Comparison of ENCODE assay signal across 8 mouse cellular contexts in genomic region chr19:37686941-37687850, GRCm38 (mm10). TPM values are rescaled to one million over a fixed set of nuclear protein-coding genes. Genes with fewer than 3 reads are reported as not detected.
DNase-seq lines count a peak whose midpoint lies in the region; ATAC-seq lines count a peak whose summit lies in the region.

No protein-coding gene starts in this region.

- H3K27ac ChIP-seq in kidney, embryonic 16.5 days (ENCODE audit: low read length): no peak overlapping the region
- H3K27ac ChIP-seq in hindbrain, embryonic 13.5 days: no peak overlapping the region
- H3K27ac ChIP-seq in neural tube, embryonic 12.5 days: no peak overlapping the region

- no peak overlapping the region for H3K9ac ChIP-seq in kidney, embryonic 16.5 days (replicated peaks; ENCODE audit: low read length)
- H3K9ac ChIP-seq in hindbrain, embryonic 13.5 days: no peak overlapping the region
- H3K9ac ChIP-seq in neural tube, embryonic 12.5 days: no peak overlapping the region

- H3K27me3 ChIP-seq in kidney, embryonic 16.5 days (ENCODE audit: insufficient read depth, low read length): peaks cover 98% of the 10 kb centered on the region
- H3K27me3 ChIP-seq in hindbrain, embryonic 13.5 days: peaks cover 99% of the 10 kb centered on the region
- peaks cover 96% of the 10 kb centered on the region for H3K27me3 ChIP-seq in neural tube, embryonic 12.5 days (replicated peaks)

- H3K4me1 ChIP-seq in kidney, embryonic 16.5 days (ENCODE audit: insufficient read depth, low read length): peaks cover 12% of the 10 kb centered on the region
- H3K4me1 ChIP-seq in hindbrain, embryonic 13.5 days (replicated peaks): peaks cover 25% of the 10 kb centered on the region
- H3K4me1 ChIP-seq in neural tube, embryonic 12.5 days: no peaks in the 10 kb centered on the region; the same call in 1 of the 2 replicates

- no peaks in the 10 kb centered on the region for H3K9me3 ChIP-seq in kidney, embryonic 16.5 days (ENCODE audit: low read length)
- H3K9me3 ChIP-seq in hindbrain, embryonic 13.5 days: no peaks in the 10 kb centered on the region
- H3K9me3 ChIP-seq in neural tube, embryonic 12.5 days: no peaks in the 10 kb centered on the region

- H3K4me3 ChIP-seq in kidney, embryonic 16.5 days (ENCODE audit: low read length): peak overlapping the region; percentile 12
- H3K4me3 ChIP-seq in hindbrain, embryonic 13.5 days: peak overlapping the region; percentile 8; the same call in 1 of the 2 replicates
- no peak overlapping the region for H3K4me3 ChIP-seq in neural tube, embryonic 12.5 days

- WGBS in kidney, embryonic 16.5 days: 2% methylated on average over 58 of the region's 62 CpGs
- 1% methylated on average over 62 of the region's 62 CpGs for WGBS in hindbrain, embryonic 13.5 days
- WGBS in neural tube, embryonic 12.5 days: 2% methylated on average over 62 of the region's 62 CpGs

- H3K36me3 ChIP-seq in kidney, embryonic 16.5 days (ENCODE audit: insufficient read depth, low read length): no peaks in the 10 kb centered on the region
- no peaks in the 10 kb centered on the region for H3K36me3 ChIP-seq in hindbrain, embryonic 13.5 days
- no peaks in the 10 kb centered on the region for H3K36me3 ChIP-seq in neural tube, embryonic 12.5 days

- no peak for DNase-seq in kidney, postnatal 25 days
- DNase-seq in embryo, embryonic 9.5 days (ENCODE audit: extremely low spot score): peak; percentile 63
- DNase-seq in layer of hippocampus, postnatal 14 days (ENCODE audit: low spot score in 2 of 2): no peak
- DNase-seq in right cerebral cortex, postnatal 10 days (ENCODE audit: low spot score in 2 of 2): no peak
- no peak for DNase-seq in layer of hippocampus, postnatal 10 days (ENCODE audit: low spot score in 2 of 2)

- H3K4me2 ChIP-seq in kidney, embryonic 16.5 days (replicated peaks; ENCODE audit: low read depth, low read length): peak overlapping the region; percentile 29
- 0 out of 2 replicates have a peak overlapping the region, but pooled peaks have one; percentile 13 for H3K4me2 ChIP-seq in hindbrain, embryonic 13.5 days
- H3K4me2 ChIP-seq in neural tube, embryonic 12.5 days (replicated peaks): peak overlapping the region; percentile 9; the same call in 1 of the 2 replicates

- peak; percentile 41 for ATAC-seq in kidney, embryonic 16.5 days (ENCODE audit: low FRiP score, low TSS enrichment)
- no peak for ATAC-seq in hindbrain, embryonic 13.5 days (ENCODE audit: low FRiP score)
- no peak for ATAC-seq in neural tube, embryonic 12.5 days (ENCODE audit: low FRiP score, low read depth)

RNA-seq across cellular contexts. Expression of gene Cyp26c1, which starts 1.8 kb away (rescaled TPM):
- 0.11 and 0.13 TPM in 2 replicates for polyA plus RNA-seq in kidney, embryonic 16.5 days (2015; fragmentation: Nextera tagmentation; extraction: Ambion mirVana)
- not detected in 2 replicates for polyA plus RNA-seq in hindbrain, embryonic 13.5 days (2015; fragmentation: Nextera tagmentation; extraction: Ambion mirVana)
- not detected in 2 replicates for polyA plus RNA-seq in neural tube, embryonic 12.5 days (2016; fragmentation: Nextera tagmentation; extraction: Ambion mirVana)
- total RNA-seq in layer of hippocampus, postnatal 14 days (2021): under 1 TPM; 0.21 to 0.44 TPM
- total RNA-seq in layer of hippocampus, postnatal 10 days (2021): under 1 TPM; 0.21 to 0.25 TPM

RNA-seq across cellular contexts. Expression of gene Cyp26a1, which starts 10.4 kb away (rescaled TPM):
- 1.8 and 3.1 TPM in 2 replicates for polyA plus RNA-seq in kidney, embryonic 16.5 days (2015; fragmentation: Nextera tagmentation; extraction: Ambion mirVana)
- polyA plus RNA-seq in hindbrain, embryonic 13.5 days (2015; fragmentation: Nextera tagmentation; extraction: Ambion mirVana): 0.23 and 0.56 TPM in 2 replicates
- polyA plus RNA-seq in neural tube, embryonic 12.5 days (2016; fragmentation: Nextera tagmentation; extraction: Ambion mirVana): 1.4 and 1.6 TPM in 2 replicates
- under 1 TPM; 0.21 to 0.71 TPM for total RNA-seq in layer of hippocampus, postnatal 14 days (2021)
- total RNA-seq in layer of hippocampus, postnatal 10 days (2021): under 1 TPM; 0.21 to 0.25 TPM
